Mouse (Mus musculus) olfactory bulb, adult 2 months (tissue): ENCODE results near the gene Depdc5.

Experiments
- CTCF ChIP-seq: fragments of 200-500 bp; IDR thresholded peaks from 2 replicates; pipeline ENCODE4 v1.5.1; 2012; ENCODE audit warnings: low read depth, mild to moderate bottlenecking, low read length, moderate library complexity; ENCODE audit not compliant: insufficient read depth
- POLR2A ChIP-seq: fragments of 200-500 bp; IDR thresholded peaks from 2 replicates; pipeline ENCODE4 v1.6.1; 2012; ENCODE audit warnings: mild to moderate bottlenecking, low read depth, low read length, moderate library complexity; ENCODE audit not compliant: insufficient read depth

DNA sequence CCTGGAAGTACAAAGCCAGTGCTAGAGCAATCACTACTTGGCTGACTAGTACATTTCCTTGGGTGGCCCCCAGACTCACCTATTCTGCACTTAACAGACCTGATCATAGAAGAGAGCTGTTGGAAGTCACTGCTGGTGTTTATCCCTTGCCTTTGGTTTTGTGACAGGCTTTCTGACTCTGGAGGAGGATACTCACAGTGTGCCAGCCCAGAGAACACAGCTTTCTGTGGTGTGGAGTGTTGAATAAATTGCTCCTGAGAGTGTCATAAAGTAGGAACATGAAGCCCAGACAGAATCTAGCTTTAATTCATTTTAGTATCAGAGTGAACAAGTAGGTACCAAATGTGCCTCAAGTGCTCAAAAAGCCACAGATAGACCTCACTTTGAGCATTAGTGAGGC, 113.7 kb downstream of the Depdc5 start:
- TF ChIP-seq CTCF (no peak), POLR2A (no peak)
